Mouse (Mus musculus) small intestine, adult 2 months (tissue): ENCODE data around the gene Etfbkmt.

Source experiments
- CTCF ChIP-seq: fragments of 200-500 bp; IDR thresholded peaks from 2 replicates; pipeline ENCODE4 v1.5.1; 2012; ENCODE audit warnings: low read depth, mild to moderate bottlenecking, control low read depth, inconsistent platforms, low read length, moderate library complexity, mixed read lengths; ENCODE audit not compliant: insufficient replicate concordance, insufficient read length; ENCODE audit errors: extremely low read depth
- POLR2A ChIP-seq: fragments of 200-500 bp; IDR thresholded peaks from 2 replicates; pipeline ENCODE4 v1.6.1; 2012; ENCODE audit warnings: low read depth, mild to moderate bottlenecking, control low read depth, inconsistent platforms, low read length, moderate library complexity

GRCm38 (mm10) chr6:149094555-149094954 is 45.1 kb upstream of the Etfbkmt start:
- TF ChIP-seq CTCF: no peak
- no peak for TF ChIP-seq POLR2A
